11 mouse cellular contexts compared by ENCODE assay signal in genomic region chr8:124960226-124960880, GRCm38 (mm10). TPM values are rescaled to one million over a fixed set of nuclear protein-coding genes. Genes with fewer than 3 reads are reported as not detected.
A peak's percentile ranks its signal among the peaks of the same experiment; 100 is the strongest.
DNase-seq lines count a peak whose midpoint lies in the region; ATAC-seq lines count a peak whose summit lies in the region.
"Had no signal": no experiment of that assay in that cellular context is flagged by ENCODE, and none has a peak within 500 bp of the region (broad histone marks: within the 10 kb centered on the region; RNA-seq: fewer than 3 reads in every experiment).

No protein-coding gene starts in this region.

- H3K4me3 ChIP-seq in heart, embryonic 15.5 days: no peak overlapping the region
- H3K4me3 ChIP-seq: heart, adult 2 months; neural tube, embryonic 12.5 days had no signal

- no peak for DNase-seq in heart, adult 11 months
- DNase-seq in NIH3T3 (ENCODE audit: low read depth): peak; percentile 67
- peak; percentile 46 for DNase-seq in embryo, embryonic 11 days
- DNase-seq in kidney, postnatal 4 days: peak; percentile 50 to 70
- no peak for DNase-seq in T-cell, adult 2 months (ENCODE audit: low spot score)
- no peak for DNase-seq in right cerebral cortex, postnatal 36 days (ENCODE audit: low spot score in 2 of 2)
- DNase-seq: heart, adult 2 months; layer of hippocampus, adult 9-11 months had no signal

- ATAC-seq in heart, embryonic 15.5 days (replicated peaks; ENCODE audit: insufficient number of reproducible peaks, insufficient read depth, low FRiP score, low read depth): no peak

- H3K27me3 ChIP-seq in heart, embryonic 15.5 days: no peaks in the 10 kb centered on the region

- 19% methylated on average over 8 of the region's 8 CpGs for WGBS in heart, embryonic 15.5 days

- H3K36me3 ChIP-seq in heart, embryonic 15.5 days: no peaks in the 10 kb centered on the region
- H3K36me3 ChIP-seq: neural tube, embryonic 12.5 days had no signal

- no peak overlapping the region for H3K4me2 ChIP-seq in heart, embryonic 15.5 days
- H3K4me2 ChIP-seq: neural tube, embryonic 12.5 days had no signal

- no peak overlapping the region for H3K9ac ChIP-seq in heart, embryonic 15.5 days
- H3K9ac ChIP-seq: neural tube, embryonic 12.5 days had no signal

- H3K9me3 ChIP-seq in heart, embryonic 15.5 days (replicated peaks): no peaks in the 10 kb centered on the region
- H3K9me3 ChIP-seq: neural tube, embryonic 12.5 days had no signal

- peaks cover 28% of the 10 kb centered on the region for H3K4me1 ChIP-seq in heart, embryonic 15.5 days (replicated peaks)
- H3K4me1 ChIP-seq: neural tube, embryonic 12.5 days had no signal

- H3K27ac ChIP-seq in heart, embryonic 15.5 days: peak overlapping the region; percentile 48
- H3K27ac ChIP-seq: heart, adult 2 months; macrophage; neural tube, embryonic 12.5 days had no signal

RNA-seq across cellular contexts. Expression of gene Egln1, which starts 11.2 kb away (rescaled TPM):
- polyA plus RNA-seq in heart, embryonic 15.5 days (2015; fragmentation: Nextera tagmentation; extraction: Ambion mirVana): 16.7 and 18.4 TPM in 2 replicates

RNA-seq across cellular contexts. Expression of gene Tsnax, which starts 52.4 kb away (rescaled TPM):
- 77.3 and 91.1 TPM in 2 replicates for polyA plus RNA-seq in heart, embryonic 15.5 days (2015; fragmentation: Nextera tagmentation; extraction: Ambion mirVana)

Comparison
In these comparisons a context has a peak if more than half of its experiments do, and no peak if none do; other contexts are left out.
1. DNase-seq: peak in NIH3T3 (single experiment), embryo, embryonic 11 days (single experiment) and kidney, postnatal 4 days (2 of 2); none in heart, adult 11 months (single experiment), T-cell, adult 2 months (single experiment) and right cerebral cortex, postnatal 36 days (0 of 2).